Mouse (Mus musculus) limb, embryonic 10.5 days (tissue): ENCODE results near the gene Med31. TPM values are rescaled to one million over a fixed set of nuclear protein-coding genes. Genes with fewer than 3 reads are reported as not detected.
A peak's percentile ranks its signal among the peaks of the same experiment; 100 is the strongest.

Experiments used
- DNase-seq: peaks from one replicate; pipeline ENCODE4 v3.0.0-alpha.2; 2017; ENCODE audit warnings: low spot score
- H3K27ac ChIP-seq: fragments of 300-500 bp; sonication (generic); 2 replicates; pipeline ENCODE4 v1.5.1; 2016; ENCODE audit warnings: mild to moderate bottlenecking
- H3K27me3 ChIP-seq: fragments of 300-500 bp; sonication (generic); 2 replicates; pipeline ENCODE4 v1.6.1; 2016; ENCODE audit warnings: low read depth, mild to moderate bottlenecking; ENCODE audit not compliant: poor library complexity, severe bottlenecking
- H3K36me3 ChIP-seq: fragments of 300-500 bp; sonication (generic); 2 replicates; pipeline ENCODE4 v1.6.1; 2016; ENCODE audit warnings: mild to moderate bottlenecking, moderate library complexity
- H3K4me1 ChIP-seq: fragments of 300-500 bp; sonication (generic); 2 replicates; pipeline ENCODE4 v1.6.1; 2016
- H3K4me3 ChIP-seq: fragments of 300-500 bp; sonication (generic); 2 replicates; pipeline ENCODE4 v1.5.1; 2016; ENCODE audit warnings: mild to moderate bottlenecking, moderate library complexity
- H3K9me3 ChIP-seq: fragments of 300-500 bp; sonication (generic); replicated peaks from 2 replicates; pipeline ENCODE4 v1.6.1; 2016; ENCODE audit warnings: mild to moderate bottlenecking
- WGBS: fragments of 180-500 bp; shearing (Covaris S2); methylation state at CpG from one replicate; pipeline ENCODE4 v1.1.7; 2016; 5-methylcytosine and 5-hydroxymethylcytosine counted together
- polyA plus RNA-seq: library from polyadenylated mRNA; unstranded; fragments of >200 nt; fragmentation: Nextera tagmentation; extraction: Ambion mirVana; gene quantifications from 2 replicates; pipeline ENCODE4 v1.2.1, GENCODE M21; 2016

Med31 gene
- polyA plus RNA-seq: 44.7 and 47.4 TPM in 2 replicates

- Histone ChIP-seq H3K36me3 (peaks cover 26% of the 10 kb centered on the region), H3K27me3 (no peaks in the 10 kb centered on the region), H3K27ac (peak within 1 kb of the TSS; percentile 87), H3K4me1 (peaks cover 12% of the 10 kb centered on the region), H3K9me3 (no peaks in the 10 kb centered on the region), H3K4me3 (peak within 1 kb of the TSS; percentile 73)
- DNase-seq: peak; percentile 66
- WGBS: 5% methylated on average over 29 of the region's 29 CpGs
These were observed at the start of gene Med31 for GRCm38 (mm10) chr11:72215410-72215797. Med31 (minus strand) TSS chr11:72215592.

GRCm38 (mm10) chr11:72256441-72256840, 41.0 kb upstream of the Med31 start:
- no peaks in the 10 kb centered on the region for H3K36me3 ChIP-seq
- no peaks in the 10 kb centered on the region for H3K9me3 ChIP-seq
- H3K27ac ChIP-seq: no peak overlapping the region
- no peaks in the 10 kb centered on the region for H3K27me3 ChIP-seq
- H3K4me1 ChIP-seq: no peaks in the 10 kb centered on the region
- no peak overlapping the region for H3K4me3 ChIP-seq
- DNase-seq: no peak
- 78% methylated on average over 2 of the region's 2 CpGs for WGBS

DNA sequence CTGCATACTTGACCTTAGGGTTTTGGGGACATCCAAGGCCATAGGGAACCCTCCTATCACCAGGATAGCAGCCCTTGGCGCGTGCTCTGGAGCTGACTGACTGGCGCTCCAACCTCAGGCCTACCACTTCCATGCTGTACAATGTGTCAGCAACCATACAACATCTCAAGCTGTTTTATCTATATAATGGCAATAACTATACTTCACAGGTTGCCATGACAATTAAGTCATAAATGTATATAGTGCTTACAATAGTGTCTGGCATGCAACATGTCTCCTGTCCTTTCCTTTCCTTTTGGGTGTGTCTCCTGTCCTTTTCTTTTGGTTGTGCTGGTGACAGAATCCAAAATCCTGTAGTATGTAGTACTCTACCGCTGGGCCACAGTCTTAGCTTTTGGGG, 40.2 kb upstream of the Med31 start:
- WGBS: 93% methylated on average over 4 of the region's 4 CpGs
- Histone ChIP-seq H3K36me3 (no peaks in the 10 kb centered on the region), H3K9me3 (no peaks in the 10 kb centered on the region), H3K27ac (no peak overlapping the region), H3K4me1 (no peaks in the 10 kb centered on the region), H3K4me3 (no peak overlapping the region), H3K27me3 (0 out of 2 replicates have a peak, but pooled peaks cover under 1% of the 10 kb centered on the region)
- no peak for DNase-seq

- H3K27me3 ChIP-seq: no peaks in the 10 kb centered on the region
- no peak overlapping the region for H3K4me3 ChIP-seq
- 53% methylated on average over 8 of the region's 8 CpGs for WGBS
- no peak overlapping the region for H3K27ac ChIP-seq
- peaks cover 4% of the 10 kb centered on the region; the same call in 1 of the 2 replicates for H3K4me1 ChIP-seq
- H3K9me3 ChIP-seq: no peaks in the 10 kb centered on the region
- DNase-seq: no peak
- no peaks in the 10 kb centered on the region for H3K36me3 ChIP-seq
These were observed 29.9 kb upstream of the Med31 start for GRCm38 (mm10) chr11:72245196-72245753.

- Histone ChIP-seq H3K4me1 (peaks cover 3% of the 10 kb centered on the region; the same call in 1 of the 2 replicates), H3K9me3 (no peaks in the 10 kb centered on the region)
- WGBS: 74% methylated on average over 4 of the region's 4 CpGs
These were observed 24.9 kb upstream of the Med31 start for GRCm38 (mm10) chr11:72240062-72240860.

DNA sequence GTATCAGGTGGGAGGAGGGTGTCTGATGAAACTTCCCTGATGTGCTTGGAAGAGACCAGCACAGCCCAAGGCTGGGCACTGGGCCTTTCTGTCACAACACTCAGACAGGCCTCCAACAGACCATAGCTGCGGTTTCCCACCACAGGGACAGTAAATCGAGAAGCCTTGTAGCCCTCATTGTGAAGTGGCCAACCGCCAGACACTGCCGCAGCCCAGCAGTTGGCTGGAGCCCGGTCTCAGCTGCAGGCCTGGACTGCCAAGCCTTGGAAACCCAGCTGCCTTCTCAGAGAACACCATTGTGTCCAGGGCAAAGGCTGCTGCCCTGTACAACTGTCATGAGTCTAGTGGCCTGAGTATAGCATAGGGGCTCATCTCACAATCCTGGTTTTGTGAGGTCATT, 18.6 kb upstream of the Med31 start:
- Histone ChIP-seq H3K4me3 (no peak overlapping the region), H3K9me3 (no peaks in the 10 kb centered on the region), H3K36me3 (no peaks in the 10 kb centered on the region), H3K4me1 (no peaks in the 10 kb centered on the region), H3K27ac (no peak overlapping the region), H3K27me3 (no peaks in the 10 kb centered on the region)
- DNase-seq: no peak
- 70% methylated on average over 5 of the region's 5 CpGs for WGBS

More at GRCm38 (mm10) chr11:72240062-72240860, 24.9 kb upstream of the Med31 start:
- Histone ChIP-seq H3K27ac (no peak overlapping the region), H3K4me3 (no peak overlapping the region), H3K36me3 (no peaks in the 10 kb centered on the region), H3K27me3 (no peaks in the 10 kb centered on the region)
- no peak for DNase-seq

GRCm38 (mm10) chr11:72232991-72233390, 17.6 kb upstream of the Med31 start:
- no peak overlapping the region for H3K27ac ChIP-seq
- no peak for DNase-seq
- no peaks in the 10 kb centered on the region for H3K9me3 ChIP-seq
- no peaks in the 10 kb centered on the region for H3K27me3 ChIP-seq
- WGBS: 78% methylated on average over 1 of the region's 1 CpGs
- no peak overlapping the region for H3K4me3 ChIP-seq
- H3K4me1 ChIP-seq: no peaks in the 10 kb centered on the region
- H3K36me3 ChIP-seq: no peaks in the 10 kb centered on the region

GRCm38 (mm10) chr11:72232068-72232467, 16.7 kb upstream of the Med31 start:
- Histone ChIP-seq H3K27me3 (no peaks in the 10 kb centered on the region), H3K4me1 (no peaks in the 10 kb centered on the region), H3K36me3 (no peaks in the 10 kb centered on the region), H3K4me3 (no peak overlapping the region), H3K9me3 (no peaks in the 10 kb centered on the region), H3K27ac (no peak overlapping the region)
- 88% methylated on average over 7 of the region's 7 CpGs for WGBS
- no peak for DNase-seq

DNA sequence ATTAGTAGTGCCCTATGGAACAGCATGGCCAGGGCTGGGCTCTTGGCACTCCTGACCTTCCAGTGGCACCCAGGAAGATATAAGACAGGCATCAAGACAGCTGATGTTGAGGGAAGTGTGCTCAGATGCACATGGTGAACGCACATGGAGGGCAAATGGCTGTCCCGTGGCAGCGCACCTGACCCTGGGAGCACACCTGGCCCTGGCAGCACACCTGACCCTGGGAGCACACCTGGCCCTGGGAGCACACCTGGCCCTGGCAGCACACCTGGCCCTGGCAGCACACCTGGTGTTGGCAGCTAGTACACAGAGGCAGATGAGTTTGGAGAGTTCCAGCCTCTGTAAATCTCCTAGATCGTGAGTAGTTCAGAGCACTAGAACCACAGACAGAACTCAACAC, 13.1 kb upstream of the Med31 start:
- no peak overlapping the region for H3K4me3 ChIP-seq
- DNase-seq: no peak
- H3K27me3 ChIP-seq: no peaks in the 10 kb centered on the region
- no peaks in the 10 kb centered on the region for H3K36me3 ChIP-seq
- H3K27ac ChIP-seq: no peak overlapping the region
- no peaks in the 10 kb centered on the region for H3K4me1 ChIP-seq
- WGBS: 92% methylated on average over 4 of the region's 4 CpGs
- H3K9me3 ChIP-seq: no peaks in the 10 kb centered on the region

- H3K27ac ChIP-seq: no peak overlapping the region
- no peak overlapping the region for H3K4me3 ChIP-seq
- H3K9me3 ChIP-seq: no peaks in the 10 kb centered on the region
- WGBS: 88% methylated on average over 6 of the region's 6 CpGs
- H3K36me3 ChIP-seq: no peaks in the 10 kb centered on the region
- no peak for DNase-seq
- H3K4me1 ChIP-seq: no peaks in the 10 kb centered on the region
- H3K27me3 ChIP-seq: no peaks in the 10 kb centered on the region
These were observed 11.5 kb upstream of the Med31 start for GRCm38 (mm10) chr11:72226901-72227300.

GRCm38 (mm10) chr11:72226020-72226791, 10.8 kb upstream of the Med31 start:
- no peaks in the 10 kb centered on the region for H3K9me3 ChIP-seq
- H3K36me3 ChIP-seq: no peaks in the 10 kb centered on the region
- no peak for DNase-seq
- H3K27ac ChIP-seq: no peak overlapping the region
- no peak overlapping the region for H3K4me3 ChIP-seq
- H3K27me3 ChIP-seq: no peaks in the 10 kb centered on the region
- 86% methylated on average over 10 of the region's 10 CpGs for WGBS
- H3K4me1 ChIP-seq: no peaks in the 10 kb centered on the region

GRCm38 (mm10) chr11:72224865-72225264, 9.5 kb upstream of the Med31 start:
- Histone ChIP-seq H3K27me3 (no peaks in the 10 kb centered on the region), H3K9me3 (no peaks in the 10 kb centered on the region), H3K4me3 (no peak overlapping the region), H3K36me3 (no peaks in the 10 kb centered on the region), H3K4me1 (no peaks in the 10 kb centered on the region), H3K27ac (no peak overlapping the region)
- DNase-seq: peak; percentile 80
- WGBS: 21% methylated on average over 5 of the region's 5 CpGs

- no peaks in the 10 kb centered on the region for H3K9me3 ChIP-seq
- no peak for DNase-seq
- H3K27ac ChIP-seq: no peak overlapping the region
- WGBS: 91% methylated on average over 4 of the region's 4 CpGs
- H3K4me3 ChIP-seq: no peak overlapping the region
- no peaks in the 10 kb centered on the region for H3K27me3 ChIP-seq
- no peaks in the 10 kb centered on the region for H3K36me3 ChIP-seq
- no peaks in the 10 kb centered on the region for H3K4me1 ChIP-seq
These were observed 8.0 kb upstream of the Med31 start for GRCm38 (mm10) chr11:72223414-72223813.
